Mouse (Mus musculus): ENCODE data around the gene Ppp2r3c. TPM values are rescaled to one million over a fixed set of nuclear protein-coding genes. Genes with fewer than 3 reads are reported as not detected.
"Not testable (repeated sequence)": the region's sequence is repeated elsewhere in the genome, so short reads cannot be mapped to it uniquely, and the experiment has no call there.

Ppp2r3c gene
- total RNA-seq, 2 experiments from 2014 or later = 11.8 to 12.5 TPM

- not testable (repeated sequence) for DNase-seq (ENCODE audit: low spot score in 2 of 2)
These were observed 25.2 kb downstream of the Ppp2r3c start for GRCm38 (mm10) chr12:55277583-55277982.

- DNase-seq (ENCODE audit: low spot score in 2 of 2) = no peak
These were observed 30.6 kb downstream of the Ppp2r3c start for GRCm38 (mm10) chr12:55272243-55272642.

- DNase-seq (ENCODE audit: low spot score in 2 of 2) = not testable (repeated sequence)
These were observed 39.4 kb downstream of the Ppp2r3c start for GRCm38 (mm10) chr12:55263385-55263784.

- DNase-seq (ENCODE audit: low spot score in 2 of 2) = not testable (repeated sequence)
These were observed 40.8 kb downstream of the Ppp2r3c start for GRCm38 (mm10) chr12:55261950-55262349.

- not testable (repeated sequence) for DNase-seq (ENCODE audit: low spot score in 2 of 2)
These were observed 60.6 kb downstream of the Ppp2r3c start for GRCm38 (mm10) chr12:55242243-55242642.

- DNase-seq (ENCODE audit: low spot score in 2 of 2) = peak in 1 of 2 experiments; percentile 4
These were observed 72.3 kb downstream of the Ppp2r3c start for GRCm38 (mm10) chr12:55230520-55230861.

- DNase-seq (ENCODE audit: low spot score in 2 of 2) = not testable (repeated sequence)
These were observed 72.9 kb downstream of the Ppp2r3c start, which contains the start of gene Srp54c for GRCm38 (mm10) chr12:55229626-55230519. Gene Srp54c (plus strand): TSS chr12:55230168.

Other genes with a start within 250 kb of the Ppp2r3c start
- 10 to 100 TPM; 10.7 to 11.1 TPM for gene 2700097O09Rik, start 222.9 kb downstream of the Ppp2r3c start, total RNA-seq (2021)
- 100 to 1,000 TPM; 105 to 206 TPM for gene Srp54a, start 222.7 kb downstream of the Ppp2r3c start, total RNA-seq (2021)
- 10 to 100 TPM in 1 of 2 experiments, 1 to 10 TPM in 1; 4.3 to 11.8 TPM for gene Fam177a, start 178.5 kb downstream of the Ppp2r3c start, total RNA-seq (2021)
- gene Srp54b, start 147.9 kb downstream of the Ppp2r3c start, total RNA-seq (2021) = 100 to 1,000 TPM in 1 of 2 experiments, 10 to 100 TPM in 1; 65.4 to 130 TPM
- gene 1700047I17Rik2, start 103.4 kb downstream of the Ppp2r3c start, total RNA-seq (2021) = 10 to 100 TPM in 1 of 2 experiments, not detected in 1; 10.9 TPM
- 10 to 100 TPM; 38.0 to 74.2 TPM for gene Srp54c, start 72.8 kb downstream of the Ppp2r3c start, total RNA-seq (2021)
- gene 1110008L16Rik, start 3.4 kb downstream of the Ppp2r3c start, total RNA-seq (2021) = 10 to 100 TPM; 11.3 to 15.2 TPM
- 100 to 1,000 TPM; 230 to 239 TPM for gene Psma6, start 81.2 kb upstream of the Ppp2r3c start, total RNA-seq (2021)
- gene Nfkbia, start 189.6 kb upstream of the Ppp2r3c start, total RNA-seq (2021) = 100 to 1,000 TPM in 1 of 2 experiments, 10 to 100 TPM in 1; 72.4 to 107 TPM